Mouse (Mus musculus) monocyte, adult 5-6 weeks (primary cell): ENCODE data around the gene Mrpl22. TPM values are rescaled to one million over a fixed set of nuclear protein-coding genes. Genes with fewer than 3 reads are reported as not detected.
"Not testable (repeated sequence)": the region's sequence is repeated elsewhere in the genome, so short reads cannot be mapped to it uniquely, and the experiment has no call there.

Source experiments
- ATAC-seq: fragments of 153-309, 156-312 bp; replicated peaks from 2 replicates; pipeline ENCODE4 v1.8.0; 2017; ENCODE audit warnings: mild to moderate bottlenecking; ENCODE audit not compliant: low TSS enrichment, insufficient number of reproducible peaks, severe bottlenecking, poor library complexity, low FRiP score
- total RNA-seq: library from RNA; stranded (forward); fragments of 200-1000, 200-491, 200-594 nt; gene quantifications from 3 replicates; pipeline ENCODE4 v1.2.3, GENCODE M21; 2017

Mrpl22 gene
- total RNA-seq, 1 experiment from 2014 or later, result 46.1 TPM

DNA sequence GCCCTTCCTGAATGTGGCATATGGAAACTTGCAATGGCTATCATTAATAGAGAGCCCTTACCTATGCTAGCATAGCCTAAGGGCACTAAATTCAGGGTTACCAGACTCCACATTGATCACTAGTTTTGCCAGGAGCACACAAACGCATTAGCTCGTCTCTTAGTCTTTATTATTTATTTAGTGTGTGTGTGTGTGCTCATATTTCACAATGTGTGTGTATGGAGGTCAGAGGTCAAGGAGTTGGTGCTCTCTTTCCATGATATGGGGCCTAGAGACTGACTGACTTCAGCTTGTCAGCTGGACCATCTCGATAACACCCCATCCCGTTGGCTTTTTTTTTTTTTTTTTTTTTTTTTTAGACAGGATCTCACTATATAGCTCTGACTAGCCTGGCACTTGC, 1.8 kb upstream of the Mrpl22 start:
- no peak for ATAC-seq

DNA sequence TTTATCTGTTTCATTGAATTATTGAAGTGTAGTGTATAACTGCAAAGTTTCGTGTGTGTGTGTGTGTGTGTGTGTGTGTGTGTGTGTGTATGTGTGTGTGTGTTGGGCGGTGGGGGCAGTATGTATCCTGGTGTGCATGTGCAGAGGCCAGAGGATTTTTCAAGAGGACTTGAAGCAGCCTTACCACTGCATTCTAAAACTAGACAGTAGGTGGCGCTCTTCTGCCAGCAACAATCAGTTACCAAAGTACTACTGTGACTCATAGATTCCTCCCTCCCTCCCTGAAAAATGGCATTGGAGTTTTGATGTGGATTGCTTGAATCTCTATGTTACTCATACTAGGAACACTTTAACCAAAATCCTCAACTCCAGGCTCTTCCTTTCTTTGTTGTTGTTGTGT, 8.1 kb downstream of the Mrpl22 start:
- peak; percentile 85 for ATAC-seq

DNA sequence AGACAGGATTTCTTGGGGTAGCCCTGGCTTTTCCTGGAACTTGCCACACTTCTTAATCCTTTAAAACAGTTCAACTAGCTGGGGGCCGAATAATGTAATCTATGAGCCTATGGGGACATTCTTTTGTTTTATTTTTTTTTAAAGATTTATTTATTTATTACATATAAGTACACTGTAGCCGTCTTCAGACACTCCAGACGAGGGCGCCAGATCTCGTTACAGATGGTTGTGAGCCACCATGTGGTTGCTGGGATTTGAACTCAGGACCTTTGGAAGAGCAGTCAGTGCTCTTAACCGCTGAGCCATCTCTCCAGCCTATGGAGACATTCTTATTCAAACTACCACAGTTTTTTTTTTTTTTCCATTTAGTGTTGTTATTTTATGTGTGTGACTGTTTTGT, 8.5 kb downstream of the Mrpl22 start:
- not testable (repeated sequence) for ATAC-seq

DNA sequence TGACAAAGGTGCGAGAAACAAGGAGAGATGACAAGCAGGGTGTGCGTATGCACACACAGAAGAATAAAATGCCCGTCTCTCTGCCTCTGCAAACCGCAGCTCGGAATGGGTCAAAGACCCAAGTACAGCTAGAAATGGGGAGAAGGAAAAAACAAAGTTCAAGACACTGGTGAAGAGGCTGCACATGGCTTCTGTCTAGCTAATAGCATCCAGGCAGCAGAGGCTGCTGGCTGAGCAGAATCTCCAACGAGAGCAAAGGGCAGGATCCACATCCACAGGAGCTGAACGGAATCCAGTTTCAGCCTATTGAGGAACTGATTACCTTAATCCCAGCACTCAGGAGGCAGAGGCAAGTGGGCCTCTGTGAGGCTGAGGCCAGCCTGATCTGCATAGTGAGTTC, 9.3 kb downstream of the Mrpl22 start:
- no peak for ATAC-seq

DNA sequence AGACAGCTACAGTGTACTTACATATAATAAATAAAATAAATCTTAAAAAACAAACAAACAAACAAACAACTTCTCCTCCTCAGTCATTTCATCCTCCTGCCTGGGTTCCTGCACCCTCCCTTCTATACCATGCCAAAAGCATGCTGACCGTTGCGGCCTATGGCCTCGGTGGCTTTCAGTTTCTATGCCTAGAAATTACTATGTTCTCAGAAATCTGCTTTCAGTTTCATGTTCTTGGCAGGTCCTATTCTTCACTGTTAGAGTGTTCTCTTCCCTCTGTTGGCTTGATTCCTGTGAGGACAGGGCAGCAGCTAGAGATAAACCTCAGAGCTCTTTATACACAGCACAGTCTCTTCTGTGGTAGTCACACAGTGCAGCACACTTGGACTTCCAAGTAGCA, 12.1 kb downstream of the Mrpl22 start:
- ATAC-seq, result peak; percentile 52; the same call in 1 of the 2 replicates

DNA sequence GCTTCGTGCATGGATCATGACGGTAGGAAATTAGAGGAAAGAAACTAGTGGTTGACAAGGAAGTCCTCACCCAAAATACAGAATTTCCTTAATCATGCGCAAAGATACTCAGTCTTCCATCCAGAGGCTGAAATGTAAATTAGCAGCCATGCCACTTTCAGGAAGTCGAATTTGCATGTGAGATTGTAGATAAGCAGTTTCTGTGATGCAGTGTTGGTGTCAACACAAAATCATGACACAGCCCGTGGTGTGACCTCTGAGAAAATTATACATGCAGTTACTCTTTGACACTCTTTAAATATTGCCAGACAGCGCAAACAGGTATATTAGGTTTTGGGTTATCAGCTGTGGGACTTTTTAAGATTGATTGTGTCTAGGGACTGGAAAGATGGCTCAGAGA, 18.2 kb downstream of the Mrpl22 start:
- no peak for ATAC-seq

DNA sequence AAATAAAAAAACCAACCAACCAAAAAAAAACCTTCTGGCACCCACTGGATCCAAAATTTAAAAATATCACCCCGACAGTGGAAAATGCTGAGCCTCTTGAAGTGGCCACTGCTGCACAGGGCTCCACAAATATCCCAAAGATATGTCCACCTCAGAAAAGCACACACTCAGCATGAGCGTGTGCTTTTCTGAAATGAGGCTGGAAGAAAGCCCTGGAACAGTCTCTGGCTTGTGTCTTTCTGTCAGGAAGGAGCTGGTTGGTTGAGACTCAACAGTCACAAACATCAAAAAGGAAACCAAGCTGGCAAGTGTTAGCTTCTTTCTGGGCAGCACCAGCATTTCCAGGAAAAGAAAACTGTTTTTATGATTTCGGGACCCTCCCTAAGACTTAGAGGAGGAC, 21.9 kb downstream of the Mrpl22 start:
- ATAC-seq, result no peak

DNA sequence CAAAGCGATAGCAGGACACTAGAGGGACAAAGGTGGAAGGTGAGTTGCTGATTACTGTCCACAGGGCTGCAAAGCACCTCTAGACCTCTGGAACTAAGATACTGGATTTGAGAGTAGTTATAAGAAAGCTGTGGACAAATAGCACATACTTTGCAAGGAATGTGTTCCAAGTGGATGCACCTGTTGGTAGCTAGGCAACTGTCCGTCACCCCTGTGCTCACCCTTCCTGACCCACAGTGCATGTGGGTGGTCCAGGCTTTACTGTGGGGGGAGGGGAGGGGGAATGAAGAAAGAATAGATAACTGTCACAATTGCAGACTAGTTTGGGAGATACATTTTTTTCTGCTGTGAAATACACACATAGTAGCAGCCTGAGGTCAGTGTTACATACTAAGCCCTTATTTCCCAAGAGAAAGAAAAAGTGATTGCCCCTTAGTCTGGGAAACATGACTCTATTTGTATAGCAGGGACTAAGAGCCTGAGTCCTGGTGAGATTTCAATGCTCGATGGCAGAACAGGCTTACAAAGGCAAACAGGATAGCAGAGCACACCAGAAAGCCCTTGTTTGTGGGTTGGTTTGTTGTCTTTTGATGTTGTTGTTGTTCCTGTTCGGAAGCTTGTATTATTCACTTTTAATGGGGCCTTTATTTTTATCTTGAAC, 22.5 kb downstream of the Mrpl22 start:
- no peak for ATAC-seq

DNA sequence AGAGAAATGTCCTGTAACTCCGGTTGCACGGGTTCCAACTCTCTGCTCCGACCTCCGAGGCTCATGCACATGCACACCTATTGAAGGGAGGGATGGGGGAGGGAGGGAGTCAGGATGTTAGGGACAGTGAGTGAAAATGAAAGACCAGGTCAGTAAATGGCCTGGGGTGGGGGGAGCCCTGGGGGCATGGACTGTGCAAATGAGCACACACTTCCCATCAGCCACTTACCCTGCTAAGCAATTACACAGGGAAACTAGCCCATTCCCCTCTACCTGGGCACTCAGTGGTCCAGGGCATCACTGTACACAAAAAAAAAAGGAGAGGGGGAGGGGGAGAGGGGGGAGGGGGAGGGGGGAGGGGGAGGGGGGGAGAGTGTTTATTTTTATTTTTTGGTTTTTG, 27.2 kb downstream of the Mrpl22 start:
- no peak for ATAC-seq

DNA sequence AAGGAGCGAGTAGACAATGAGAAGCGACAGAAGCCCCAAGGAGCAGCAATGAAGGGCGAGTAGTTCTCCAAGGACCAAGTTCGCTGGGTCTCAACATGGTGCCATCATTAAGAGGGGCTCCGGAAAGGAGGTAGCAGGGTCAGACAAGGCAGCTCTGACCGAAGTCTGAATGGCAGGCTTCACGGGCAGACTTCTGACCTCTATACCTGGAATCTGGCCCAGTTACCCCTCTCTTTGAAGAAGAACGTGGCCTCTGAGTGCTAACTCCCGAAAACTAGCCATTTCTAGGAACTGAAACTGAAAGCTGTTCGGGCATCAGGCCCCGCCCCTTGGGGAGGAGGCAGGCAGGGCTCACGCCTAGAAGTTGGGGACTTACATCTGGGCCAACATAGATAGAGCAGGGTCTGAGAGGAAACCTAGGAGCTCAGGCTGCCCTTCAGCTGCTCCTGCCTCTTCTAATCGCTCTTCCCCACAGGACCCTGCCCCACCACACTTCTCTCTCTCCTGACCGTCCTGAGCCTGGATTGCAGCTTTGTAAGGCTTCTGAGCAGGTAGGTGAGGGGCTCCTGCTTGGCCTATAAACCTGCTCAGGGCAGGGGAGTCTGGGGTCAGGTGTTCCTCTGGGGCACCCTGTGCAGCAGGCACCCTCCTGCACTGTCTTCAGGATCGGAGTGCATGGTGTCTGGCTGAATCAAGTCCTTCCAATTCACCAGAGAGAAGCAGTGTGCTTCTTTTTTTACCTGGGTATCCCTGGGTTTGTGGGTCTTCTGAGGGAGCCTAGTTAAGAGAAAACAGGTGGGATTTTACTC, 28.0 kb downstream of the Mrpl22 start, which contains the start of the genes Igtp and Irgm2:
Gene Igtp, plus strand, starts transcription at position 328 of the 809 bp plus-strand sequence.
Gene Irgm2, plus strand, starts transcription at position 390 of the 809 bp plus-strand sequence.
- peak; percentile 97 for ATAC-seq

DNA sequence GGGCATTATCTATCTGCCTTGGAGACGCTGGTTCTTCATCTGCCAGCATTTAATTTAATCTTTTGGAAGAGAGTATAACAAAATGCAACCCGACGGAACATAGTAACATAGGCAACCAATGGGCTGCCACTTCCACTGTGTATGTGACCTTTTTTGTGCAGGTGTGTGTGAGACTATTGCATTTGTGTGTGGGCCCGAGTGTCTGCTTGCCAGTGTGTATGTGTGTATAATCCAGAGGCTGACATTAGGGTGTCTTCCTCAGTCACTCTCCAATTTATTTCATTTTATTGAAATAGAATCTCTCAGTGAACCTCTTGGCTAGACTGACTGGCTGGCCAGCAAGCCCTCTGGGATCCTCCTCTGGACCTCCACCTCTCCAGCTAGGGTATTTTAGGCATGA, 28.8 kb downstream of the Mrpl22 start:
- no peak for ATAC-seq

DNA sequence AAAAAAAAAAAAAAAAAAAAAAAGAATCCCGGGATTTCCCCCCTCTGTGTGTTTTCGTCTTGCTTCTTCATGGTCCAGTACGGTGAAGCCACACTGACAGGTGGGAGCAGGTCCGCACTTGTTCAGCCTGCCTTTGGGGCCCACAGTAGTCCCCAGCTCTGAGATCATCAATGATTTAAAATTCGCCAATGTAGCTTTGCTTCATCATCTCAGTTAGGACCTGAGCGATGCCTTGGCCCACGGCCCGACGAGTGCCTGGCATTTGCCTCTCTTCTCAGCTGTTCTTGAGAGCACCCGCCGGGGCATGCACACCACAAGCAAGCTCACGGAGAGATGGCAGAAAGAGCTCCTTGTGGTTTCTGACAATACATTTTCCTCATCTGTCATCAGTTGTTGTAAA, 29.6 kb downstream of the Mrpl22 start:
- ATAC-seq, result no peak

DNA sequence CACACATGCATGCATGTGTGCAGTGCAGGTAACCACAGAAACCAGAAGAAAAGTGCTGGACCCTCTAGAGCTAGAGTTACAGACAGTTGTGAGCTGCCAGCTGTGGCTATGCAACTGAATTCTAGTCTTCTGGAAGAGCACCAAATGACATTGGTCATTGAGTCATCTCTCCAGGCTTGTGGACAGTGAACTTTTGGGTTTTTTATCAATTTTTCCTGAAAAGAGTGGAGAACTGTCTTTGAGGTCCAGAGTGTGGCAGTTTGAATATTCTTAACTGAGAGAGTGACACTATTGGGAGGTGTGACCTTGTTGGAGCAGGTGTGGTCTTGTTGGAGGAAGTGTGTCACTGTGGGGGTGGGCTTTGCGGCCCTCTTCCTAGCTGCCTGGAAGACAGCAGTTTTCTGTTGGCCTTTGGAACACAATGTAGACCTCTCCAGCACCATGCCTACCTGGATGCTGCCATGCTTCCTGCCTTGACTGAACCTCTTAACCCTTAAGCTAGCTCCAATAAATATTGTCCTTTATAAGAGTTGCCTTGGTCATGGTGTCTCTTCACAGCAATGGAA, 38.9 kb downstream of the Mrpl22 start:
- ATAC-seq, result no peak

DNA sequence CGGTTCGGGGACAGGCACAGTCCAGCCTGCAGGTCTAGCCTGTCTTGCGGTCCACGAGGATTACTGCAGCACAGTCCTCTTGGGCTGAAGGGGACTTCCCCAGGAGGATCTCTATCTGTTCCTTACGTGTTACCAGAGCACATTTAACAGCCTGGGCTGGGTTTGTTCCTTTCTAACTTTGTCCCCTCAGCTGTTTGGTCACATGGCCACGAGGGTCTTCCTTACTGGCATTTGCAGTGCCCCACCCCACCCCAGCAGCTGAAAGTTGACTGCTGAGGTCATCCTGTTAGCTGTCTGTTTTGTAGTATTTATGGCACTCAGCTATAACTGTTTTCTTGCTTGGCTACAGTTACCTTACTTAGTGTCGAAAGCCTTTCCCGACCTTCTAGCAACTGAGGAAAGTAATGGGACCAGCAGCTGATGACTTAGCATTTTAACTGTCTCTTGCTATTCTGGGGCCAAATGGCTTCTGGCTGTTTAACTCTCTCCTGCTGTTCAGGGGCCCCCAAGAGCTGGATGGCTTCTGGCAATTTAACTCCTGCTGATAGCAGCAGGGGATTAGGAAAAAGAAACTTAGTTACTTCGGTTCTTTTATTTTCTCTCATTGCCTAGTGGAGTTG, 39.7 kb downstream of the Mrpl22 start:
- ATAC-seq, result no peak

DNA sequence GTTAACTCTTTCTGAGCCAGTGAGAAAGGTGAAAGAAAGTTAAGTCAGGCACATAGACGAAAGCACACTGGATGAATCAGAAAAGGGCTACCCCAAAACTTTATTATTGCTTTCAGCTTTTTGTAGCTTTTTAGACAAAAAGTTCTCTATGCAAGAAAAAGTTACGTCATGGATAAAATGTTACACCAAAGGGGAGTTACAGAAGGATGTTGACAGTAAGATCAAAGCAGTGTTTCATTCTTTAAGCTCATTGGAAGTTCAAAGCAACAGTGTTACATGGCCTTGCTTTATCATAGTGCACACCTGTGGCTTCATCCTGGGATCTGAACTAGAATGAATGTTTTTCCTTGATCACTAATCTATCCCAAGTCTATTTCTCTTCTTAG, 40.2 kb downstream of the Mrpl22 start:
- no peak for ATAC-seq

DNA sequence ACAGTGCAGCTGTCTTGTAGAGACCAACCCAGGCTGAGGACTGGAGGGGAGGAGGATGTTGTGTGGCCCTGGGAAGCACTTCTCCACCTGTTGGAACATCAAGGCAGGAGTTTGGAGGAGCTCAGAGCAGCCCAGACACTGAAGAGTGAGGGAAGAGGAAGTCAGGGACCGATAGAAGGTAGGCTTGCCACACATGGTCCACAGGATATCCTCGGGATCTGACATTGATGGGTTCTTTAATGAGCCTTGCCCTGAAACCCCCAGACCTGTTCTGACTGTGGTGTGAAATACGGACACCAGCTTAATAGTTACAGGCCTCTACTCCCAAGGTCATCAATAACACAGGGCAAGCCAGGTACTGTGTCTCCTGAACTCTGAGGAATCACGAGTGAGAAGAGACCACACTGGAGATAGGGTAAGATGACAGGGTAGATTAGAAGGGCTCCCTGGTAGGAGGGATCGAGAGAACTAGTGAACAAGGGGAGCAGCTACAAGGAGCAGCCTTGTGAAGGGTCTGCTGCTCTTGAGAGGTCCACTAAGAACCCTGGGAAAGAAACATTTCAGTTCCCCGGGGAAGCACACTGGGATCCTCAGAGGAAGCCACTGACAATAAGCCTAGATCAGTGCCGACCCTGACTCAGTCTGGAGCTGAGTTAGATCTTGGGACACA, 42.3 kb downstream of the Mrpl22 start:
- no peak for ATAC-seq

DNA sequence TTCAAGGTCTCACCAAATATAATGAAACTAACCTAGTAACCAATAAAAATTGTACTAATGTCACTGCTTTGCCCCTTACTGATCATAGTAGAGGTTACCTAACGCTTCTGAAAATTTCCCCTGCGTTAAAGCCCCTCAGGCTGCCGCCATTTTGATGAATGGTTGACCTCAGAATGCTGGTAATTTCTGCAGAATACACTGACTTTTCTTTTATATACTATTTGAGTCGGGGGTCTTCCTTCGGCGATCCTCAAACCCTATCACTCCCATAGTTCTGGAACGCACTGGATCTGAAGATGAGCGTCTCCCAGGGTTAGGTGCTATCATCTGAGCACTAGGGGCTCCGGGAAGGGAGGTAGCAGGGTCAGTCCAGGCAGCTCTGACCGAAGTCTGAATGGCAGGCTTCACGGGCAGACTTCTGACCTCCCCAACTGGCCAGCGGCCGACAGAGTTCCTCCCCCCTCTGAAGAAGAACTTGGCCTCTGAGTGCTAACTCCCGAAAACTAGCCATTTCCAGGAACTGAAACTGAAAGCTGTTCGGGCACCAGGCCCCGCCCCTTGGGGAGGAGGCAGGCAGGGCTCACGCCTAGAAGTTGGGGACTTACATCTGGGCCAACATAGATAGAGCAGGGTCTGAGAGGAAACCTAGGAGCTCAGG, 43.1 kb downstream of the Mrpl22 start:
- peak; percentile 96 for ATAC-seq

DNA sequence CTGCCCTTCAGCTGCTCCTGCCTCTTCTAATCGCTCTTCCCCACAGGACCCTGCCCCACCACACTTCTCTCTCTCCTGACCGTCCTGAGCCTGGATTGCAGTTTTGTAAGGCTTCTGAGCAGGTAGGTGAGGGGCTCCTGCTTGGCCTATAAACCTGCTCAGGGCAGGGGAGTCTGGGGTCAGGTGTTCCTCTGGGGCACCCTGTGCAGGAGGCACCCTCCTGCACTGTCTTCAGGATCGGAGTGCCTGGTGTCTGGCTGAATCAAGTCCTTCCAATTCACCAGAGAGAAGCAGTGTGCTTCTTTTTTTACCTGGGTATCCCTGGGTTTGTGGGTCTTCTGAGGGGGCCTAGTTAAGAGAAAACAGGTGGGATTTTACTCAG, 43.6 kb downstream of the Mrpl22 start:
- not testable (repeated sequence) for ATAC-seq

DNA sequence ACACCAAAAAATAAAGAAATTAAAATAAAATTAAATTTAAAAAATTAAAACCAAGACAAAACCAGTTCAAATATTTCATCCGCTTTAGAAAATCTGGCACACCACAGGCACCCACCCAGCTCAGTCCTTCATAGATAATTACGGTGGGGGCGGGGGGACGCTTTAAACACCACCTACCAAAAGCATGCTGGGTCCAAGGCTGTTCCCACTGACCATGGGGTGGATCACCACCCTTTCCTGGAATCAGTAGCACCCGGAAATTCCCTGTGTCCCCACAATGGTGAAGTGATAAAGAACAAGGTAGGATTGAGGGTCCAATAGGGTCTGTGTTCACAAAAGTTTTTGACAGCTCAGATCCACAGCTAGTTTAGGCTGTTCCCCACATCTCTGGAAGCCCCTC, 44.4 kb downstream of the Mrpl22 start:
- ATAC-seq, result no peak
